Mouse (Mus musculus) liver, embryonic 11.5 days (tissue): ENCODE results near the gene Olfr1136. TPM values are rescaled to one million over a fixed set of nuclear protein-coding genes. Genes with fewer than 3 reads are reported as not detected.

ENCODE experiments used
- ATAC-seq: fragments of 200-750 bp; cut with Nextera tagmentation; replicated peaks from 2 replicates; pipeline ENCODE4 v1.8.0; 2017; ENCODE audit warnings: moderate number of reproducible peaks, mild to moderate bottlenecking, moderate TSS enrichment, moderate library complexity; ENCODE audit not compliant: low FRiP score
- DNase-seq: peaks from one replicate; pipeline ENCODE4 v3.0.0-alpha.2; 2017; ENCODE audit warnings: low spot score
- H3K27ac ChIP-seq: fragments of 300-500 bp; sonication (generic); 2 replicates; pipeline ENCODE4 v1.5.1; 2014; ENCODE audit warnings: mild to moderate bottlenecking, low read depth, low read length, control low read depth
- H3K27me3 ChIP-seq: fragments of 300-500 bp; sonication (generic); replicated peaks from 2 replicates; pipeline ENCODE4 v1.6.1; 2014; ENCODE audit warnings: low read length, mixed read lengths; ENCODE audit not compliant: control insufficient read depth, insufficient read depth
- H3K36me3 ChIP-seq: fragments of 300-500 bp; sonication (generic); 2 replicates; pipeline ENCODE4 v1.6.1; 2014; ENCODE audit warnings: mild to moderate bottlenecking, low read length, moderate library complexity, mixed read lengths; ENCODE audit not compliant: control insufficient read depth, insufficient read depth
- H3K4me1 ChIP-seq: fragments of 300-500 bp; sonication (generic); replicated peaks from 2 replicates; pipeline ENCODE4 v1.6.1; 2014; ENCODE audit warnings: low read length, mixed read lengths; ENCODE audit not compliant: control insufficient read depth, insufficient read depth
- H3K4me2 ChIP-seq: fragments of 300-500 bp; sonication (generic); 2 replicates; pipeline ENCODE4 v1.6.1; 2014; ENCODE audit warnings: mild to moderate bottlenecking, control low read depth, moderate library complexity
- H3K4me3 ChIP-seq: fragments of 300-500 bp; sonication (generic); 2 replicates; pipeline ENCODE4 v1.5.1; 2014; ENCODE audit warnings: low read depth, low read length, control low read depth
- H3K9ac ChIP-seq: fragments of 300-500 bp; sonication (generic); 2 replicates; pipeline ENCODE4 v1.6.1; 2014; ENCODE audit warnings: low read depth, low read length, control low read depth
- H3K9me3 ChIP-seq: fragments of 300-500 bp; sonication (generic); 2 replicates; pipeline ENCODE4 v1.6.1; 2016; ENCODE audit warnings: low read length, inconsistent platforms, mixed read lengths; ENCODE audit not compliant: control insufficient read depth
- WGBS: fragments of 180-500 bp; shearing (Covaris S2); extraction: QIAGEN DNeasy Blood & Tissue Kit; methylation state at CpG from one replicate; pipeline ENCODE4 v1.1.7; 2014; 5-methylcytosine and 5-hydroxymethylcytosine counted together
- polyA plus RNA-seq: library from polyadenylated mRNA; unstranded; fragments of >200 nt; fragmentation: Nextera tagmentation; extraction: Ambion mirVana; gene quantifications from 2 replicates; pipeline ENCODE4 v1.2.1, GENCODE M21; 2014

The Olfr1136 gene
- not detected in 2 replicates for polyA plus RNA-seq

DNA sequence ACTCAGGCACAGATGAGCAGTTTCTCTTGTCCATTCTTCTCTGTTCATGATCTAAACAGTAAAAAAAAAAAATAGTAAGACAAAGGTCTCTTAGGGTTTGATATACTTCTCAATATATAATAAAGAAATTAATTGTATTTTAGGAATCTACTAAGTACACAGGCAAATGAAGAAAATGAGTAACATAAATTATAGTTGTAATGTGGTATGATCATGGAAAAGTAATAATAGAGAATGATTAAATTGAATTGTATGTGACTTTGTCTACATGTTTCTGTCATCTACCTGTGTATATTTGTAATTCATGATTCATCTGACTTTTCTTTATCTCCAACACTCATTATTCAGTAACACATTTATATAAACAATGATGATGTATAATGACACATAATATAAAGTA is at the start of gene Olfr1136:
Olfr1136 (minus strand) TSS at position 101 of the 400 bp plus-strand sequence.
- H3K4me2 ChIP-seq: no peak within 1 kb of the TSS
- H3K9ac ChIP-seq: no peak within 1 kb of the TSS
- H3K27ac ChIP-seq: no peak within 1 kb of the TSS
- no peaks in the 10 kb centered on the region for H3K36me3 ChIP-seq
- H3K4me1 ChIP-seq: no peaks in the 10 kb centered on the region
- no peak for DNase-seq
- H3K27me3 ChIP-seq: no peaks in the 10 kb centered on the region
- H3K4me3 ChIP-seq: no peak within 1 kb of the TSS
- no peak for ATAC-seq
- H3K9me3 ChIP-seq: no peaks in the 10 kb centered on the region

DNA sequence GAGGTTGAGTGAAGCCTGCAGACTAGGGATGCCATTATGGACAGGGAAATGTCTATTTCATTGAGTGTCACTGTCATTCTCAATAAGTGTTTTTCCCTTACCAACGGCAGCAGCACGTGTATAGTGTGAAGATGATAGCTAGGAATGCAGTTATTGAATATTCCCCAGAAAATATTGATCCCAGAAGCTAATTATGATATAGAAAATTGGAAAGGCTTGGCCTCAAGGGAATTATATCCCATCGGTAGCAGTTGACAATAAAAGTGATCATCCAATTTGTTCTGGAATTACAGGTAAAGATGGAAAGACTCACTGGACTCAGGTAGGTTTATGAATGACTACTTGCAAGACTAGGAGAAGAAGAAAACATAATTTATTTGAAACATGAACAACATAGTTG is 49.7 kb upstream of the Olfr1136 start, which contains the start of gene Olfr1140:
Olfr1140 (plus strand) TSS at position 301 of the 400 bp plus-strand sequence.
- Histone ChIP-seq H3K4me2 (no peak within 1 kb of the TSS), H3K4me3 (no peak within 1 kb of the TSS), H3K27ac (no peak within 1 kb of the TSS), H3K27me3 (no peaks in the 10 kb centered on the region), H3K4me1 (no peaks in the 10 kb centered on the region), H3K9ac (no peak within 1 kb of the TSS), H3K9me3 (no peaks in the 10 kb centered on the region), H3K36me3 (no peaks in the 10 kb centered on the region)
- 69% methylated on average over 3 of the region's 3 CpGs for WGBS
- DNase-seq (no peak), ATAC-seq (no peak)

DNA sequence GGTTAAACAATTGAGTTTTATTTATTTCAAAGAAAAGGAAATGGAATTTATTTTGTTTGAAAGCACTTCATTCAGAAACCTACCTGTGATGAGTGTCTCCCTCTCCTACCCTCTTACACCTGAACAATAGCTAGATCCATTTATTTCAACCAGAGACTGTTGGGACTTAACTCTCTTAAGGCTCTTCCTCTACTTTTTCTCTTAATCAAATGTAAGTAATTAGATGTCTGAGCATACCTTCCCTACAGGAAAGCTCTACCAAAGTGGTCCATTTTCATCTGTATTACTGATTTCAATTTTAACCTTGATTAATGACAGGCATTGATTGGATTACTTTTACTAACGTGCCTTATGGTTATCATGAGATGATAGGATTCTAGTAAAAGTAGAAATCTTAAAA is 46.1 kb upstream of the Olfr1136 start, which contains the start of gene Olfr1138:
Olfr1138 (minus strand) TSS at position 101 of the 400 bp plus-strand sequence.
- Histone ChIP-seq H3K4me3 (no peak within 1 kb of the TSS), H3K4me1 (no peaks in the 10 kb centered on the region), H3K9me3 (no peaks in the 10 kb centered on the region), H3K27me3 (no peaks in the 10 kb centered on the region), H3K4me2 (no peak within 1 kb of the TSS), H3K9ac (no peak within 1 kb of the TSS), H3K27ac (no peak within 1 kb of the TSS), H3K36me3 (no peaks in the 10 kb centered on the region)
- WGBS: 71% methylated on average over 1 of the region's 1 CpGs
- ATAC-seq (no peak), DNase-seq (no peak)

DNA sequence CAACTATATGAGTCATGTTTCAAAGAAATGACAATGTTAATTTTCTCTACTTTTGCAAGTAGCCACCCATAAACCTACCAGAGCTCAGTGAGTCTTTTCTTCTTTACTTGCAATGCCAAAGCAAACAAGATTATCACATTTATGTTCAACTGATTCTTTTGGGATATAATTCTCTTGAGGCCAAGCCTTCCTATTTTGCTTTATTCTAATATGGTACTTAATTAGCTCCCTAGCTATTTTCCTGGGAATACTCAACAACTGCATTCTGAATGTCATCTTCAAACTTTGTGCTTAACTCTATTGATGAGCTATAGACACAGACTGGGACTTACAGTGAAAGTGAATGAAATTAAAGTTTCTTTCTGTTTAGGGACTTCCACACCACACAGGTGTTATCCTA is 19.3 kb upstream of the Olfr1136 start, which contains the start of gene Olfr1137:
Olfr1137 (minus strand) TSS at position 101 of the 400 bp plus-strand sequence.
- ATAC-seq (no peak), DNase-seq (no peak)
- Histone ChIP-seq H3K27ac (no peak within 1 kb of the TSS), H3K4me2 (no peak within 1 kb of the TSS), H3K27me3 (no peaks in the 10 kb centered on the region), H3K4me3 (no peak within 1 kb of the TSS), H3K9ac (no peak within 1 kb of the TSS), H3K4me1 (no peaks in the 10 kb centered on the region), H3K36me3 (no peaks in the 10 kb centered on the region), H3K9me3 (no peaks in the 10 kb centered on the region)

DNA sequence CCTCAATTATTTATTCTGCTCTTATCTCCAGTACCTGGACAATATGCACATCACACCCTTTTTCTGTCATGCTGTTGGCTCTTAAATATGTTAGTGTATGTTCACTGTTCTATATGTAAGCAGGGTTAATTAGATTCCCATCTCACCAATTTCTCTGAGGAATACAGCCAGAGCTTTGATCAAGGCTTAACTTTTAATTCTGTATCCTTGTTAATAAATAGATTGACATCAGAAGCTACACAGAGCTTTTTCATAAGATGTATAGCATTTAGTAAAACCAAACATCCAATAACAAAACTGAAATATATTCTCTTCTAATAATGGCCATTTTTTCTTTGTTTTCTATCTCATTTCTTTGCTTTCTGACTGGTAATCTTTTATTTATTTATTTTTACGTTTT is 20.2 kb downstream of the Olfr1136 start, which contains the start of gene Olfr1135:
Olfr1135 (minus strand) TSS at position 101 of the 400 bp plus-strand sequence.
- DNase-seq (no peak), ATAC-seq (no peak)
- no peak within 1 kb of the TSS for H3K27ac ChIP-seq
- H3K4me3 ChIP-seq: no peak within 1 kb of the TSS
- no peaks in the 10 kb centered on the region for H3K9me3 ChIP-seq
- 12% methylated on average over 1 of the region's 1 CpGs for WGBS
- H3K4me2 ChIP-seq: no peak within 1 kb of the TSS
- no peaks in the 10 kb centered on the region for H3K36me3 ChIP-seq
- no peaks in the 10 kb centered on the region for H3K4me1 ChIP-seq
- H3K9ac ChIP-seq: no peak within 1 kb of the TSS
- no peaks in the 10 kb centered on the region for H3K27me3 ChIP-seq

DNA sequence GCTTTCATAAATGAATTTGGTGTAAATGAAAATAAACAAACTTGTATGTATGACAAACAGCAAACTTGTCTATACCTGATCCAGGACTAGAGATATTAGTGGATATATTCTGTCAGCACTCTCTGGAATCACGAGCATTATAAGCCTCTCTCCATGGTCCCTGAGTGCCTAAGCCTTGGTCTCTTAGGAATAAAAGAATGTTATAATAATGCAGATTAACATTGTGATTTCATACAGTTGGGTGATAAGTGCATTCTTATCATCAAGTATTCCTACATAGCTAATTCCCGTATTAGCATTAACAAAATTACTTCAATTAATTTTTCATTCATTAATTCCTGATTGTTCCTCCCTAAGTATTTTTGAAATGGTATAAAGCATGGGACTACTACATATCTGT is 35.4 kb downstream of the Olfr1136 start, which contains the start of gene Olfr1134:
Olfr1134 (minus strand) TSS at position 101 of the 400 bp plus-strand sequence.
- ATAC-seq (no peak), DNase-seq (no peak)
- H3K36me3 ChIP-seq: no peaks in the 10 kb centered on the region
- H3K27me3 ChIP-seq: no peaks in the 10 kb centered on the region
- H3K27ac ChIP-seq: no peak within 1 kb of the TSS
- WGBS: 84% methylated on average over 2 of the region's 2 CpGs
- H3K9ac ChIP-seq: no peak within 1 kb of the TSS
- H3K4me1 ChIP-seq: no peaks in the 10 kb centered on the region
- H3K4me2 ChIP-seq: no peak within 1 kb of the TSS
- no peak within 1 kb of the TSS for H3K4me3 ChIP-seq
- no peaks in the 10 kb centered on the region for H3K9me3 ChIP-seq

DNA sequence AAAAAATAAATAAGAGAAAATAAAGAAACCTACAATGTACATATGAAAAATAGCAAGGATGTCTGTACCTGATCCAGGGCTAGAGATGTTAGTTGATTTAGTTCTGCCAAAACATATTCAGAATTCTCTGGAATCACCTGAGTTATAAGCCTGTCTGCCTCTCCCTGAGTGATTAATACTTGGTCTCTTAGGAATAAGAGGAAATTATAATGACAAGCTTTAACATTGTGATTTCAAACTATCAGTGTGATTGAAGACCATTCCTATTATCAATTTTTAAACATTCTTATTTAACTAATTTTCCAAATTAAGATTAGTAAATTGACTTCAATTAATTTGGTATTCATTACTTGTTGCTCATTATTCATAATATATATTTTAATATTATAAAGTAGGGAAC is 46.5 kb downstream of the Olfr1136 start, which contains the start of gene Olfr1133:
Olfr1133 (minus strand) TSS at position 101 of the 400 bp plus-strand sequence.
- Histone ChIP-seq H3K4me2 (no peak within 1 kb of the TSS), H3K4me1 (no peaks in the 10 kb centered on the region), H3K36me3 (no peaks in the 10 kb centered on the region), H3K27me3 (no peaks in the 10 kb centered on the region), H3K9me3 (no peaks in the 10 kb centered on the region), H3K27ac (no peak within 1 kb of the TSS), H3K9ac (no peak within 1 kb of the TSS), H3K4me3 (no peak within 1 kb of the TSS)
- DNase-seq (no peak), ATAC-seq (no peak)

Other genes with a start within 250 kb of the Olfr1136 start
- gene Olfr1126, start 240.0 kb downstream of the Olfr1136 start, polyA plus RNA-seq: not detected in 2 replicates
- gene Pramel7, start 196.9 kb downstream of the Olfr1136 start, polyA plus RNA-seq: not detected in 2 replicates
- not detected in 2 replicates for gene Pramel6, start 187.4 kb downstream of the Olfr1136 start, polyA plus RNA-seq
- gene Olfr153, start 162.2 kb downstream of the Olfr1136 start, polyA plus RNA-seq: not detected in 2 replicates
- gene Olfr1128, start 148.4 kb downstream of the Olfr1136 start, polyA plus RNA-seq: not detected in 2 replicates
- not detected in 2 replicates for gene Olfr1129, start 120.0 kb downstream of the Olfr1136 start, polyA plus RNA-seq
- not detected in 2 replicates for gene Olfr1130, start 87.7 kb downstream of the Olfr1136 start, polyA plus RNA-seq
- not detected in 2 replicates for gene Olfr1131, start 66.8 kb downstream of the Olfr1136 start, polyA plus RNA-seq
- not detected in 2 replicates for gene Olfr1132, start 56.4 kb downstream of the Olfr1136 start, polyA plus RNA-seq
- gene Olfr1133, start 46.6 kb downstream of the Olfr1136 start, polyA plus RNA-seq: not detected in 2 replicates
- not detected in 2 replicates for gene Olfr1134, start 35.5 kb downstream of the Olfr1136 start, polyA plus RNA-seq
- not detected in 2 replicates for gene Olfr1135, start 20.3 kb downstream of the Olfr1136 start, polyA plus RNA-seq
- gene Olfr1137, start 19.2 kb upstream of the Olfr1136 start, polyA plus RNA-seq: not detected in 2 replicates
- not detected in 2 replicates for gene Olfr1138, start 46.0 kb upstream of the Olfr1136 start, polyA plus RNA-seq
- not detected in 2 replicates for gene Olfr1140, start 49.8 kb upstream of the Olfr1136 start, polyA plus RNA-seq
- not detected in 2 replicates for gene Olfr1141, start 60.0 kb upstream of the Olfr1136 start, polyA plus RNA-seq
- gene Olfr152, start 85.5 kb upstream of the Olfr1136 start, polyA plus RNA-seq: not detected in 2 replicates
- not detected in 2 replicates for gene Olfr1143, start 106.6 kb upstream of the Olfr1136 start, polyA plus RNA-seq
- gene Olfr1145, start 115.9 kb upstream of the Olfr1136 start, polyA plus RNA-seq: not detected in 2 replicates
- not detected in 2 replicates for gene Olfr1148, start 136.6 kb upstream of the Olfr1136 start, polyA plus RNA-seq
- not detected in 2 replicates for gene Olfr1150-ps1, start 150.0 kb upstream of the Olfr1136 start, polyA plus RNA-seq
- gene Olfr1151, start 161.9 kb upstream of the Olfr1136 start, polyA plus RNA-seq: not detected in 2 replicates
- gene Olfr1152, start 172.5 kb upstream of the Olfr1136 start, polyA plus RNA-seq: not detected in 2 replicates
- not detected in 2 replicates for gene Olfr1153, start 201.0 kb upstream of the Olfr1136 start, polyA plus RNA-seq
- not detected in 2 replicates for gene Olfr1154, start 211.2 kb upstream of the Olfr1136 start, polyA plus RNA-seq